Comparison of ENCODE assay signal across 14 mouse cellular contexts in genomic region chr7:62276219-62276618, GRCm38 (mm10).
"Had no signal": no experiment of that assay in that cellular context is flagged by ENCODE, and none has a peak within 500 bp of the region (broad histone marks: within the 10 kb centered on the region; RNA-seq: fewer than 3 reads in every experiment).

No protein-coding gene starts in this region.

- H3K9ac ChIP-seq: limb, embryonic 15.5 days; liver, embryonic 12.5 days; lung, embryonic 15.5 days; midbrain, embryonic 12.5 days; neural tube, embryonic 13.5 days; stomach, embryonic 15.5 days had no signal

- H3K9me3 ChIP-seq: limb, embryonic 15.5 days; liver, embryonic 12.5 days; lung, embryonic 15.5 days; midbrain, embryonic 12.5 days; neural tube, embryonic 13.5 days; stomach, embryonic 15.5 days had no signal

- DNase-seq: kidney, adult 2 months; kidney, postnatal 25 days; left cerebral cortex, postnatal 4 days; lung, postnatal 14 days; right cerebral cortex, postnatal 14 days; thymus, adult 2 months; thymus, postnatal 25 days had no signal

- H3K27me3 ChIP-seq: limb, embryonic 15.5 days; liver, embryonic 12.5 days; lung, embryonic 15.5 days; midbrain, embryonic 12.5 days; neural tube, embryonic 13.5 days; stomach, embryonic 15.5 days had no signal

- ATAC-seq: liver, embryonic 12.5 days; midbrain, embryonic 16.5 days had no signal

- H3K36me3 ChIP-seq: limb, embryonic 15.5 days; liver, embryonic 12.5 days; lung, embryonic 15.5 days; midbrain, embryonic 12.5 days; neural tube, embryonic 13.5 days; stomach, embryonic 15.5 days had no signal

- H3K4me2 ChIP-seq: limb, embryonic 15.5 days; liver, embryonic 12.5 days; lung, embryonic 15.5 days; midbrain, embryonic 12.5 days; neural tube, embryonic 13.5 days; stomach, embryonic 15.5 days had no signal

- H3K4me3 ChIP-seq: limb, embryonic 15.5 days; liver, embryonic 12.5 days; lung, embryonic 15.5 days; midbrain, embryonic 12.5 days; neural tube, embryonic 13.5 days; stomach, embryonic 15.5 days had no signal

- H3K4me1 ChIP-seq: limb, embryonic 15.5 days; liver, embryonic 12.5 days; lung, embryonic 15.5 days; stomach, embryonic 15.5 days had no signal

- H3K27ac ChIP-seq: limb, embryonic 15.5 days; liver, embryonic 12.5 days; lung, embryonic 15.5 days; midbrain, embryonic 12.5 days; neural tube, embryonic 13.5 days; stomach, embryonic 15.5 days had no signal
